Mouse (Mus musculus) brown adipose tissue, adult 24 weeks (tissue): ENCODE results near the gene B830017H08Rik. TPM values are rescaled to one million over a fixed set of nuclear protein-coding genes. Genes with fewer than 3 reads are reported as not detected.

Experiments
- H3K27ac ChIP-seq: fragments of 200-500 bp; replicated peaks from 2 replicates; pipeline ENCODE4 v1.5.1; 2012; ENCODE audit warnings: low read depth, mild to moderate bottlenecking, low read length
- H3K4me1 ChIP-seq: fragments of 200-500 bp; 2 replicates; pipeline ENCODE4 v1.6.1; 2012; ENCODE audit warnings: low read length, mixed read lengths; ENCODE audit not compliant: control insufficient read depth, insufficient read depth, insufficient read length
- H3K4me3 ChIP-seq: fragments of 200-500 bp; 2 replicates; pipeline ENCODE4 v1.5.1; 2012; ENCODE audit warnings: low read depth, mild to moderate bottlenecking, low read length, moderate library complexity; ENCODE audit not compliant: insufficient read depth
- polyA plus RNA-seq: library from polyadenylated mRNA; stranded (reverse); fragments of >200 nt; gene quantifications from 2 replicates; pipeline ENCODE4 v1.2.4, GENCODE M21; 2012; ENCODE audit not compliant: missing spikeins, insufficient read depth, insufficient read length

The B830017H08Rik gene
- polyA plus RNA-seq, 1 experiment: not detected

DNA sequence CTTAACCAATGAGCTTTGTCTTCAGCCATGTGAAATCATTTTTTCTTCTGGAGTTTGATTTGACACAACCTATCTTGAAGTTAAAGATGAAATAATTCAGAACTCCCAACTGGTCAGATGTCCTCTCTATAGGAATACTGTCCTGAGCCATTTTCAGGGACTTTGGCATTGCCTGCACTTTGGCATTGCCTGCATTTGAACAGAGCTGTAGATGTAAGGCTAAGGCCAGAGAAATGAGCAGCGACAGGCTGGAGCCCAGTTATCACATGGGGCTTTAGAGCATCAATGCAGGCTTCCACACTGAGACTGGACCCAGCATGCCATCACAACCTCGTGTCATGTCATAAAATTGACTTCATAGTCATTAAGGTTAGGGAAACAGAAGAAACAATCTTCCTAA, 20.3 kb downstream of the B830017H08Rik start:
- no peak overlapping the region for H3K4me3 ChIP-seq
- no peak overlapping the region for H3K27ac ChIP-seq
- H3K4me1 ChIP-seq: peaks cover 5% of the 10 kb centered on the region

- H3K4me1 ChIP-seq: peaks cover 5% of the 10 kb centered on the region
- no peak overlapping the region for H3K27ac ChIP-seq
- no peak overlapping the region for H3K4me3 ChIP-seq
These were observed 24.2 kb downstream of the B830017H08Rik start for GRCm38 (mm10) chr16:17857157-17857556.

- Histone ChIP-seq H3K4me1 (peaks cover 5% of the 10 kb centered on the region), H3K4me3 (no peak overlapping the region), H3K27ac (no peak overlapping the region)
These were observed 25.7 kb downstream of the B830017H08Rik start for GRCm38 (mm10) chr16:17858592-17858991.

GRCm38 (mm10) chr16:17865293-17865692, 32.4 kb downstream of the B830017H08Rik start:
- no peak overlapping the region for H3K27ac ChIP-seq
- H3K4me1 ChIP-seq: no peaks in the 10 kb centered on the region
- H3K4me3 ChIP-seq: no peak overlapping the region

GRCm38 (mm10) chr16:17865770-17866169, 32.8 kb downstream of the B830017H08Rik start:
- H3K4me3 ChIP-seq: no peak overlapping the region
- H3K27ac ChIP-seq: no peak overlapping the region
- H3K4me1 ChIP-seq: no peaks in the 10 kb centered on the region

- Histone ChIP-seq H3K27ac (no peak overlapping the region), H3K4me1 (peaks cover 5% of the 10 kb centered on the region), H3K4me3 (no peak overlapping the region)
These were observed 38.3 kb downstream of the B830017H08Rik start for GRCm38 (mm10) chr16:17871248-17871647.

DNA sequence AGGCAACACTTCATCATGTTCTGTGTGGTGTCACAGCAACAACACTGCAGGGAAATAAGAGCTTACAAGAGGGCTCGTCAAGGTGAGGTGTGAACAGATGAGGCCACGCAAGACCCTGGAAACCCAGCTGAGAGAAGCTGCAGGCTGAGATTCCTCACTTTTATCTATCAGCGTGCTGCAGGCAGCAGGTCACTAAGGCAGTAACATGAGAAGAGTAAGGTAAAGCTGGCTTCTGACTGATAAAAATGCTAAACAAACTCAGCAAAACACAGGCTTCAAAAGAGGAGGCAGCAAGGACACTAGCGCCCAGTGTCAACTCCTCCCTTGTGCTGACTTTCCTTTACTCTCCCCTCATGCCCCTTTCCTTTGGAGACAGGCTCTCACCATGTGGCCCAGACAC, 40.1 kb downstream of the B830017H08Rik start:
- H3K4me1 ChIP-seq: peaks cover 5% of the 10 kb centered on the region
- H3K27ac ChIP-seq: no peak overlapping the region
- H3K4me3 ChIP-seq: no peak overlapping the region

DNA sequence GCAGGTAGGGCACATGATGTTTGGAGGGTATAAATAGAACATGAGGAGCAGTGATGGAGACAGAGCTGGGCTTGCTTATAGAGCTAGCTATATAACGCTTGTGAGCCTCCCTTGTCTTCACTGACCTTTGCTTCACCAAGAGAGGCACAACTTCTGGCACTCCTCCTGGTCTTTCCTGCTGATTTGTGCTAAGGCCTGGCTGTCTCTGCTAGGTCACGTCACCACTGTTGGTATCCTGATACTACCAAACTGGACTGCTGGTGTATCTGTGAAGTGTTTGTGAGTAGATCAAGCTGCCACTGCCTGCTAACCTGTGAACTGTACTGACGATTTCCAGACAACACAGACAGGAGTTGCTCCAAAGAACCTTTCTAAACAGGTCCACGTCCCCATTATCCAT, 42.3 kb downstream of the B830017H08Rik start:
- H3K27ac ChIP-seq: no peak overlapping the region; the same call in 1 of the 2 replicates
- peaks cover 7% of the 10 kb centered on the region for H3K4me1 ChIP-seq
- no peak overlapping the region for H3K4me3 ChIP-seq

DNA sequence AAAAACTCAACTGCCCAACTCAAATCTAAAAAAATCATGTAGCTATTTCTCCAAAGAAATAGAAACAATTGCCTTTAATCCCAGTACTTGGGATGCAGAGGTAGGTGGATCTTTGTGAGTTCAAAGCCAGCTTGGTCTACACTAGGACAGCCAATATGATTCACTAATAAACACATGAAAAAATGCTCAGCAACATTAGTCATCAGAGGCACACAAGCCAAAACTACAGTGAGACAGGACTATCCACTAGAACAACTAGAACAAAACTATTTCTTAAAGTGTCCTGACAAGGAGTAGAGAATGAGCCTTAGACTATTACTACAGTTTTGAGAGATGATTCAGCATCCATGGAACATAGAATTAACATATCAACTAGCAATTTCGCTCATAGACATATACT, 43.2 kb downstream of the B830017H08Rik start:
- Histone ChIP-seq H3K4me3 (no peak overlapping the region), H3K27ac (no peak overlapping the region), H3K4me1 (peaks cover 7% of the 10 kb centered on the region)

- no peak overlapping the region for H3K4me3 ChIP-seq
These were observed 46.6 kb downstream of the B830017H08Rik start for GRCm38 (mm10) chr16:17879571-17879970.

GRCm38 (mm10) chr16:17882196-17882595, 49.3 kb downstream of the B830017H08Rik start:
- H3K4me1 ChIP-seq: 0 out of 2 replicates have a peak, but pooled peaks cover 2% of the 10 kb centered on the region

More at GRCm38 (mm10) chr16:17879571-17879970, 46.6 kb downstream of the B830017H08Rik start:
- Histone ChIP-seq H3K4me1 (peaks cover 7% of the 10 kb centered on the region), H3K27ac (no peak overlapping the region)

GRCm38 (mm10) chr16:17884116-17884515, 51.2 kb downstream of the B830017H08Rik start:
- Histone ChIP-seq H3K27ac (no peak overlapping the region), H3K4me1 (0 out of 2 replicates have a peak, but pooled peaks cover 2% of the 10 kb centered on the region), H3K4me3 (no peak overlapping the region)

More at GRCm38 (mm10) chr16:17882196-17882595, 49.3 kb downstream of the B830017H08Rik start:
- Histone ChIP-seq H3K27ac (no peak overlapping the region), H3K4me3 (no peak overlapping the region)

Other genes starting within 250 kb of the B830017H08Rik start
- gene Slc7a4, start 249.9 kb upstream of the B830017H08Rik start, polyA plus RNA-seq: 1.5 TPM in 1 of 2 replicates, not detected in the other
- gene Smpd4, start 213.8 kb upstream of the B830017H08Rik start, polyA plus RNA-seq: 10.9 and 20.6 TPM in 2 replicates
- gene Ccdc74a, start 186.7 kb upstream of the B830017H08Rik start, polyA plus RNA-seq: not detected in 2 replicates
- 14.7 and 16.2 TPM in 2 replicates for gene Med15, start 100.2 kb upstream of the B830017H08Rik start, polyA plus RNA-seq
- 10.2 and 19.0 TPM in 2 replicates for gene Klhl22, start 73.5 kb upstream of the B830017H08Rik start, polyA plus RNA-seq
- gene Scarf2, start 35.8 kb upstream of the B830017H08Rik start, polyA plus RNA-seq: 0.92 and 1.8 TPM in 2 replicates
- 1.5 and 2.1 TPM in 2 replicates for gene Car15, start 5.2 kb downstream of the B830017H08Rik start, polyA plus RNA-seq
- not detected in 2 replicates for gene Gm20518, start 58.5 kb downstream of the B830017H08Rik start, polyA plus RNA-seq
- 0.28 TPM in 1 of 2 replicates, not detected in the other for gene Tssk1, start 61.1 kb downstream of the B830017H08Rik start, polyA plus RNA-seq
- 15.5 and 17.6 TPM in 2 replicates for gene Dgcr2, start 65.4 kb downstream of the B830017H08Rik start, polyA plus RNA-seq
- not detected in 2 replicates for gene Tssk2, start 65.5 kb downstream of the B830017H08Rik start, polyA plus RNA-seq
- gene Ess2, start 78.2 kb downstream of the B830017H08Rik start, polyA plus RNA-seq: 8.3 and 8.8 TPM in 2 replicates
- gene Gsc2, start 81.9 kb downstream of the B830017H08Rik start, polyA plus RNA-seq: not detected in 2 replicates
- 1,001 and 1,166 TPM in 2 replicates for gene Slc25a1, start 95.1 kb downstream of the B830017H08Rik start, polyA plus RNA-seq
- not detected in 2 replicates for gene Vpreb2, start 147.3 kb downstream of the B830017H08Rik start, polyA plus RNA-seq
- gene Dgcr6, start 219.7 kb downstream of the B830017H08Rik start, polyA plus RNA-seq: 125 and 134 TPM in 2 replicates